Mouse (Mus musculus): ENCODE data around the gene Dmrt3. TPM values are rescaled to one million over a fixed set of nuclear protein-coding genes. Genes with fewer than 3 reads are reported as not detected.

Dmrt3 gene
- polyA plus RNA-seq (2011; ENCODE audit: insufficient read depth, insufficient read length, low replicate concordance, missing spikeins): not detected in 2 replicates

GRCm38 (mm10) chr19:25610015-25610410 is at the start of gene Dmrt3:
Gene Dmrt3, plus strand, starts transcription at chr19:25610301.
- Histone ChIP-seq H3K4me1 (ENCODE audit: control insufficient read depth, insufficient read depth, low read length) (no peaks in the 10 kb centered on the region; the same call in 1 of the 2 replicates), H3K27ac (ENCODE audit: control insufficient read depth, insufficient read depth, low read depth, low read length, poor library complexity) (no peak within 1 kb of the TSS; the same call in 1 of the 2 replicates), H3K4me3 (replicated peaks; ENCODE audit: control insufficient read depth, low read depth, low read length) (no peak within 1 kb of the TSS)
- TF ChIP-seq CTCF (IDR thresholded peaks at IDR 0.05; ENCODE audit: control insufficient read depth, insufficient read depth, low read length) (no peak), POLR2A (IDR thresholded peaks at IDR 0.05; ENCODE audit: borderline replicate concordance, control insufficient read depth, low read depth, low read length) (no peak)
- WGBS: under 1% methylated on average over 29 of the region's 29 CpGs

- H3K27ac ChIP-seq (ENCODE audit: control insufficient read depth, insufficient read depth, low read depth, low read length, poor library complexity): no peak overlapping the region
- H3K4me1 ChIP-seq (ENCODE audit: control insufficient read depth, insufficient read depth, low read length): no peaks in the 10 kb centered on the region
- no peak for TF ChIP-seq CTCF (IDR thresholded peaks at IDR 0.05; ENCODE audit: control insufficient read depth, insufficient read depth, low read length)
- no peak for TF ChIP-seq POLR2A (IDR thresholded peaks at IDR 0.05; ENCODE audit: borderline replicate concordance, control insufficient read depth, low read depth, low read length)
- WGBS: 68% methylated on average over 12 of the region's 12 CpGs
- H3K4me3 ChIP-seq (replicated peaks; ENCODE audit: control insufficient read depth, low read depth, low read length): no peak overlapping the region
These were observed 45.7 kb upstream of the Dmrt3 start for GRCm38 (mm10) chr19:25564430-25564829.

- 75% methylated on average over 7 of the region's 7 CpGs for WGBS
- TF ChIP-seq POLR2A (IDR thresholded peaks at IDR 0.05; ENCODE audit: borderline replicate concordance, control insufficient read depth, low read depth, low read length): no peak
- TF ChIP-seq CTCF (IDR thresholded peaks at IDR 0.05; ENCODE audit: control insufficient read depth, insufficient read depth, low read length): no peak
- Histone ChIP-seq H3K4me3 (replicated peaks; ENCODE audit: control insufficient read depth, low read depth, low read length) (no peak overlapping the region), H3K4me1 (ENCODE audit: control insufficient read depth, insufficient read depth, low read length) (no peaks in the 10 kb centered on the region), H3K27ac (ENCODE audit: control insufficient read depth, insufficient read depth, low read depth, low read length, poor library complexity) (no peak overlapping the region)
These were observed 40.3 kb upstream of the Dmrt3 start for GRCm38 (mm10) chr19:25569778-25570177.

- WGBS: 48% methylated on average over 10 of the region's 10 CpGs
- TF ChIP-seq POLR2A (IDR thresholded peaks at IDR 0.05; ENCODE audit: borderline replicate concordance, control insufficient read depth, low read depth, low read length): no peak
- no peak for TF ChIP-seq CTCF (IDR thresholded peaks at IDR 0.05; ENCODE audit: control insufficient read depth, insufficient read depth, low read length)
These were observed 35.7 kb upstream of the Dmrt3 start for GRCm38 (mm10) chr19:25574431-25574830.

GRCm38 (mm10) chr19:25574981-25575814 is 34.9 kb upstream of the Dmrt3 start:
- Histone ChIP-seq H3K4me1 (ENCODE audit: control insufficient read depth, insufficient read depth, low read length) (no peaks in the 10 kb centered on the region), H3K4me3 (replicated peaks; ENCODE audit: control insufficient read depth, low read depth, low read length) (no peak overlapping the region), H3K27ac (ENCODE audit: control insufficient read depth, insufficient read depth, low read depth, low read length, poor library complexity) (no peak overlapping the region)
- WGBS: 23% methylated on average over 17 of the region's 17 CpGs
- TF ChIP-seq CTCF (IDR thresholded peaks at IDR 0.05; ENCODE audit: control insufficient read depth, insufficient read depth, low read length) (no peak), POLR2A (IDR thresholded peaks at IDR 0.05; ENCODE audit: borderline replicate concordance, control insufficient read depth, low read depth, low read length) (no peak)

More at GRCm38 (mm10) chr19:25574431-25574830, 35.7 kb upstream of the Dmrt3 start:
- H3K27ac ChIP-seq (ENCODE audit: control insufficient read depth, insufficient read depth, low read depth, low read length, poor library complexity): no peak overlapping the region
- H3K4me3 ChIP-seq (replicated peaks; ENCODE audit: control insufficient read depth, low read depth, low read length): no peak overlapping the region
- no peaks in the 10 kb centered on the region for H3K4me1 ChIP-seq (ENCODE audit: control insufficient read depth, insufficient read depth, low read length)

GRCm38 (mm10) chr19:25578358-25578757 is 31.7 kb upstream of the Dmrt3 start:
- WGBS: 91% methylated on average over 2 of the region's 2 CpGs
- TF ChIP-seq POLR2A (IDR thresholded peaks at IDR 0.05; ENCODE audit: borderline replicate concordance, control insufficient read depth, low read depth, low read length): no peak
- TF ChIP-seq CTCF (IDR thresholded peaks at IDR 0.05; ENCODE audit: control insufficient read depth, insufficient read depth, low read length): no peak
- no peak overlapping the region for H3K27ac ChIP-seq (ENCODE audit: control insufficient read depth, insufficient read depth, low read depth, low read length, poor library complexity)
- no peaks in the 10 kb centered on the region for H3K4me1 ChIP-seq (ENCODE audit: control insufficient read depth, insufficient read depth, low read length)
- H3K4me3 ChIP-seq (replicated peaks; ENCODE audit: control insufficient read depth, low read depth, low read length): no peak overlapping the region

- no peak for TF ChIP-seq POLR2A (IDR thresholded peaks at IDR 0.05; ENCODE audit: borderline replicate concordance, control insufficient read depth, low read depth, low read length)
- TF ChIP-seq CTCF (IDR thresholded peaks at IDR 0.05; ENCODE audit: control insufficient read depth, insufficient read depth, low read length): 0 out of 2 replicates have a peak, but pooled peaks have one; percentile 22
- Histone ChIP-seq H3K4me3 (replicated peaks; ENCODE audit: control insufficient read depth, low read depth, low read length) (no peak overlapping the region), H3K4me1 (ENCODE audit: control insufficient read depth, insufficient read depth, low read length) (no peaks in the 10 kb centered on the region), H3K27ac (ENCODE audit: control insufficient read depth, insufficient read depth, low read depth, low read length, poor library complexity) (no peak overlapping the region)
- WGBS: 84% methylated on average over 2 of the region's 2 CpGs
These were observed 30.7 kb upstream of the Dmrt3 start for GRCm38 (mm10) chr19:25579440-25579839.

GRCm38 (mm10) chr19:25597717-25598232 is 12.3 kb upstream of the Dmrt3 start:
- 57% methylated on average over 3 of the region's 3 CpGs for WGBS
- TF ChIP-seq POLR2A (IDR thresholded peaks at IDR 0.05; ENCODE audit: borderline replicate concordance, control insufficient read depth, low read depth, low read length) (no peak), CTCF (IDR thresholded peaks at IDR 0.05; ENCODE audit: control insufficient read depth, insufficient read depth, low read length) (no peak)
- Histone ChIP-seq H3K27ac (ENCODE audit: control insufficient read depth, insufficient read depth, low read depth, low read length, poor library complexity) (no peak overlapping the region), H3K4me1 (ENCODE audit: control insufficient read depth, insufficient read depth, low read length) (no peaks in the 10 kb centered on the region), H3K4me3 (replicated peaks; ENCODE audit: control insufficient read depth, low read depth, low read length) (no peak overlapping the region)

All from bone marrow, adult 2 months (tissue).